Mouse (Mus musculus) intestine, embryonic 16.5 days (tissue): ENCODE results near the gene Narf. TPM values are rescaled to one million over a fixed set of nuclear protein-coding genes. Genes with fewer than 3 reads are reported as not detected.

Source experiments
- ATAC-seq: fragments of 200-750 bp; cut with Nextera tagmentation; 2 replicates; pipeline ENCODE4 v1.8.0; 2017; ENCODE audit warnings: moderate TSS enrichment, moderate library complexity
- H3K27ac ChIP-seq: fragments of 300-500 bp; sonication (generic); 2 replicates; pipeline ENCODE4 v1.5.1; 2014; ENCODE audit warnings: mild to moderate bottlenecking, low read length
- H3K27me3 ChIP-seq: fragments of 300-500 bp; sonication (generic); replicated peaks from 2 replicates; pipeline ENCODE4 v1.6.1; 2014; ENCODE audit warnings: low read length, control low read depth, mixed read lengths; ENCODE audit not compliant: control insufficient read depth, insufficient read depth
- H3K36me3 ChIP-seq: fragments of 300-500 bp; sonication (generic); 2 replicates; pipeline ENCODE4 v1.6.1; 2014; ENCODE audit warnings: low read length, control low read depth; ENCODE audit not compliant: control insufficient read depth, insufficient read depth
- H3K4me1 ChIP-seq: fragments of 300-500 bp; sonication (generic); 2 replicates; pipeline ENCODE4 v1.6.1; 2014; ENCODE audit warnings: low read length, control low read depth, mixed read lengths; ENCODE audit not compliant: control insufficient read depth, insufficient read depth
- H3K4me2 ChIP-seq: fragments of 300-500 bp; sonication (generic); 2 replicates; pipeline ENCODE4 v1.6.1; 2014; ENCODE audit warnings: low read depth, low read length, control low read depth
- H3K4me3 ChIP-seq: fragments of 300-500 bp; sonication (generic); 2 replicates; pipeline ENCODE4 v1.5.1; 2014; ENCODE audit warnings: mild to moderate bottlenecking, low read length
- H3K9ac ChIP-seq: fragments of 300-500 bp; sonication (generic); 2 replicates; pipeline ENCODE4 v1.6.1; 2014; ENCODE audit warnings: low read depth, low read length
- H3K9me3 ChIP-seq: fragments of 300-500 bp; sonication (generic); 2 replicates; pipeline ENCODE4 v1.6.1; 2016; ENCODE audit warnings: low read length, control low read depth; ENCODE audit not compliant: control insufficient read depth
- WGBS: fragments of 180-500 bp; shearing (Covaris S2); extraction: QIAGEN DNeasy Blood & Tissue Kit; methylation state at CpG from one replicate; pipeline ENCODE4 v1.1.7; 2014; 5-methylcytosine and 5-hydroxymethylcytosine counted together
- polyA plus RNA-seq: library from polyadenylated mRNA; unstranded; fragments of >200 nt; fragmentation: Nextera tagmentation; extraction: Ambion mirVana; gene quantifications from 2 replicates; pipeline ENCODE4 v1.2.1, GENCODE M21; 2015

The Narf gene
- 52.2 and 52.6 TPM in 2 replicates for polyA plus RNA-seq

DNA sequence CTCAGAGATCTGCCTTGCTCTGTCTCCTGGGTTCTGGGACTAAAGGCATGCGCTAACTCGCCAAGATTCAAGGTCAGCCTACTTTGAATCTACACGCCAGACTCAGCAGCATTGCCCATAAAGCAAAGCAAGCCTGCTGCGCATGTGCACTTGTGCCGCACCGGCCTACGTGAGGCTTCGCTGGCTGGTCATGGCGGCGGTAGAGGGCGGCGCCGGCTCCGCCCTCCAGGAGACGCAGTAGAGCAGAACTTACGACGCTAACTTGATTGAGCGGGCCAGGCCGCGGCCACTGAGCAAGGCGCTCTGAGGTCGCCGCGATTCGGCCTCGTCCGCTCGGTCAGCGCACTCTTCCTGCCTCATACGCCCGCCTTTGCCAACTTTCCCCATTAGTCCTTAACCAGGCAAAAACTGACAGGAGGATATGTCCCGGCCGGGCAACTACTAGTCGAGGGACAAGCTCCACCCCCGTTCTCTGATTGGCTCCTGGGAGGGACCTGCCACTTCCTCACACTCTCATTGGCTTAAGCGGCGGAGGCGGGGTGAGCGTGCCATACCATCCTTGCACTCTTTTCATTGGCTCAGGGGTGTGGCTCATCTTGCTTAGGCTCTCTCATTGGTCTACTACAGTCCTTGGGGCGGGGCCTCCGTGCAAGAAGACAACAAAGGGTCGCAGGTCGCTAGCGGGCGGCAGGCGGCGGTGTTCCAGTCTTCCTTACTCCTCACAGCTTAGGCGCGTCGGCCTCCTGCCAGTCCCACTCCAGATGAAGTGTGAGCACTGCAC, at the start of gene Narf:
Gene Narf (plus strand): TSS at position 690 of the 781 bp plus-strand sequence.
- ATAC-seq, result peak; percentile 98
- H3K9ac ChIP-seq, result peak within 1 kb of the TSS; percentile 90
- H3K4me1 ChIP-seq, result peaks cover 13% of the 10 kb centered on the region
- H3K4me3 ChIP-seq, result peak within 1 kb of the TSS; percentile 81
- no peaks in the 10 kb centered on the region for H3K36me3 ChIP-seq
- H3K9me3 ChIP-seq, result no peaks in the 10 kb centered on the region
- H3K4me2 ChIP-seq, result peak within 1 kb of the TSS; percentile 61
- peak within 1 kb of the TSS; percentile 100 for H3K27ac ChIP-seq
- H3K27me3 ChIP-seq, result no peaks in the 10 kb centered on the region
- WGBS, result under 1% methylated on average over 50 of the region's 50 CpGs

DNA sequence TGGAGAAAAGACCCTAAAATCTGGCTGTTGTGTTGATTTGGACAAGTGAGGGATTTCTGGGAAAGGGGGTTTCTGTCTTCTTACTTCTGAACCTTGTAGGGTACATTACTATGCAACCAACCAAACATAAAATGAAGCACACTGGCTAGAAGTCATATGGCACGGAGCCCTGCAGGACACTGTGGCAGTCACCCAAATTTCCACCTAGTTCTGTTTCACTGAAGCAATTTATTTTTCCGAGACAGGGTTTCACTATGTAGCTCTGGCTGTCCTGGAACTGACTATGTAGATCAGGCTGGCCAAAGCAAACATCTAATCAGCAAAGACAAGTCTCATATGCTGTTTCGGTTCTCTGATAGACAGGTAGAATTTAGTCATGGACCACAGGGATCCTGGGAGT, 47.4 kb upstream of the Narf start:
- no peak overlapping the region for H3K4me3 ChIP-seq
- no peak for ATAC-seq
- no peak overlapping the region for H3K4me2 ChIP-seq
- no peaks in the 10 kb centered on the region for H3K36me3 ChIP-seq
- no peak overlapping the region for H3K27ac ChIP-seq
- no peak overlapping the region for H3K9ac ChIP-seq
- 87% methylated on average over 3 of the region's 3 CpGs for WGBS
- H3K27me3 ChIP-seq, result no peaks in the 10 kb centered on the region
- H3K4me1 ChIP-seq, result no peaks in the 10 kb centered on the region
- no peaks in the 10 kb centered on the region for H3K9me3 ChIP-seq

DNA sequence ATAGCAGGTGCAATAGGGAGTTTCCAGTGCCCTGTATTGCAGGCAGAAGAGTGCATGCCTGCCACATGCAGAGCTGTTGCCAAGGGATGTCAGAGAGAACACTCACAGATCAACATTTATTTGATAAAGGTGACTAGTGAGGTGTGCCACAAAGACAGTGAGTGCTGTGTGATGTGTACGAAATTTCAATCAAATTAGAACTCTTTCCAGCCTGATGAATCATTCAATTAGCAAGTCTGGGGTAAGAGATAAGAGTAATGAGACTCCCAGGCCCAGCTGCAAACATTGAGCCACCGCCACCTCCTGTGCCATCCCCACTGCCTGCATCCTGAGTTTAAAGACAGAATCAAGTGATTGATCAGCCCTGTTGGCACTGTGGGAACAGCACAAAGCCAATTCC, 44.3 kb upstream of the Narf start:
- 62% methylated on average over 2 of the region's 2 CpGs for WGBS
- no peaks in the 10 kb centered on the region for H3K4me1 ChIP-seq
- no peak overlapping the region for H3K9ac ChIP-seq
- no peak overlapping the region for H3K4me2 ChIP-seq
- no peaks in the 10 kb centered on the region for H3K27me3 ChIP-seq
- no peak overlapping the region for H3K4me3 ChIP-seq
- ATAC-seq, result no peak
- H3K9me3 ChIP-seq, result no peaks in the 10 kb centered on the region
- no peak overlapping the region for H3K27ac ChIP-seq
- H3K36me3 ChIP-seq, result no peaks in the 10 kb centered on the region

DNA sequence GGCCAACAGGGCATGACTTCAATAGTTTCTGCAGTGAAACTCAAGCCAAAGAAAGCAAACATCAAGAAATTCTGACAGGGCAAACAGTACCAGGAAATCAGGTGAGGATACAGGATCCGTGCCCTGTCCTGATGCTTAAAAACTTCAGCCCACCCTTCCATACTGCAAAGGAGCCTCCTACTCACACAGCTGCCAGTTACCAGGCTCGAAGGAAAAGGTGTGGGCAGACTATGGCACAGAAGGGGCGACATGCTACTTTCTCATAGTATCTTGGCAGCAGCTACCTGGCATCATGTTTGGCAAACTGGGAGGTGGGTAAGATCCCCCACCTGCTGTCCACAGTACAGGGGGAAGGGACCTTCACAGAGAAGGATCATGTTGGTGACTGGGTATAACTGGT, 43.6 kb upstream of the Narf start:
- no peak for ATAC-seq
- no peak overlapping the region for H3K4me2 ChIP-seq
- H3K27ac ChIP-seq, result no peak overlapping the region
- WGBS, result 84% methylated on average over 3 of the region's 3 CpGs
- H3K9me3 ChIP-seq, result no peaks in the 10 kb centered on the region
- no peaks in the 10 kb centered on the region for H3K36me3 ChIP-seq
- H3K27me3 ChIP-seq, result no peaks in the 10 kb centered on the region
- H3K9ac ChIP-seq, result no peak overlapping the region
- no peaks in the 10 kb centered on the region for H3K4me1 ChIP-seq
- no peak overlapping the region for H3K4me3 ChIP-seq

DNA sequence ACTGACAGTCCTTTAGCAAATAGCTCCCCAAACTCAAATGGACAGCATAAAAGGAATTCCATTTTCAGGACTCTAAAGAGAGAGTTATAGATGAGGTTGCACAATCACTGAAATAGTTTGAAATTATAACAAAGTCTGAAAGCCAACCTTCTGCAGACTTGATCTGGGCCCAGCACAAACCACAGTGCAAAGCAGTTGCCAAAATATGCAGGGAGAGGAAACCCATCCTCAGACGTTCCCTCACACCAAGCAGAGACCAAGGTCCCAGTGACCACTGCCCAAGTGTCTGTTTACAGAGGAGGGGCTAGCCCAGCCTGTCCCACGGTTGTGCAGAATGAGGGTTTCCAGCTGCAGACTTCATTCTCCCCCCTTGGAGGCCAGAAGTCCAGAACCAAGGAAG, 38.4 kb upstream of the Narf start:
- H3K9me3 ChIP-seq, result no peaks in the 10 kb centered on the region
- H3K4me2 ChIP-seq, result no peak overlapping the region
- H3K36me3 ChIP-seq, result no peaks in the 10 kb centered on the region
- H3K27ac ChIP-seq, result no peak overlapping the region
- 33% methylated on average over 2 of the region's 2 CpGs for WGBS
- H3K4me1 ChIP-seq, result peaks cover 7% of the 10 kb centered on the region; the same call in 1 of the 2 replicates
- no peak overlapping the region for H3K4me3 ChIP-seq
- no peak for ATAC-seq
- H3K27me3 ChIP-seq, result no peaks in the 10 kb centered on the region
- H3K9ac ChIP-seq, result no peak overlapping the region

DNA sequence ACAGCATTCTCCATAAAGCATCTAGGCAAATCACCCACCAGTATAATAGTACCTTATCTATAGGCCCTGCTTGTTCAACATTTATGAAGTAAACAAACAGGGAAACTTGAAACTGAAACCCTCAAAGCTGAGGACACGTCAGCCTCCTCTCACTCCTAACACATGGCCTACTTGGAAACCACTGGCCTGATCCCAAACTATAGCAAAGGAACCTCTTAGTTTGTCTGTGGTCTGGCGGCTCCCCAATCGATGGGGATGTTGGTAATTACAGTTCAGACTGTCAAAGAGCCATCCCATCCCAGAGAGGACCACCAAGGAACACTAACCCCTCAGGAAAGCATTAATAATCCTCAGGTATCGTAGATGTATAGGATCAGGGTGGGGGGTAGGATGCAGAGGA, 37.2 kb upstream of the Narf start:
- H3K9ac ChIP-seq, result no peak overlapping the region
- H3K4me1 ChIP-seq, result peaks cover 10% of the 10 kb centered on the region; the same call in 1 of the 2 replicates
- no peak overlapping the region for H3K27ac ChIP-seq
- no peaks in the 10 kb centered on the region for H3K27me3 ChIP-seq
- H3K4me2 ChIP-seq, result no peak overlapping the region
- no peak for ATAC-seq
- WGBS, result 73% methylated on average over 4 of the region's 4 CpGs
- H3K36me3 ChIP-seq, result no peaks in the 10 kb centered on the region
- no peaks in the 10 kb centered on the region for H3K9me3 ChIP-seq
- H3K4me3 ChIP-seq, result no peak overlapping the region

DNA sequence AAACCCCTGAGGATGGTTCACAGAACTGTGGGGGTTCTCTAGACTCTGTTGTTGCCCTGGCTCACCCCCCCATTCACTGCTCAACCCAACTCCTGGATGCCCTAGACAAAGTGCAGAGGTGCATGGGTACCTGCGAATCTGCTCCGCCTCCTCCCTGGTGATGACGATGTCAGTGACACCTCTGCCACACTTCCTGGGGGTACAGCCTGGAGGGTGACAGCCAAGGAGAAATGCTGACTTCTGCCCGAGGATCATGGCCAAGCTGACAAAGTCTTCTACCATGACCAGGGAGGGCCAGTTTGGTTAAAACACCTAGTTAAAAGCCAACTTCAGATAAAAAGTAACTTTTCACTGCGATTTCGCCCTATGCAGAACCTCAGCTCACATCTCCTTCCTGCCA, 36.3 kb upstream of the Narf start:
- no peaks in the 10 kb centered on the region for H3K27me3 ChIP-seq
- H3K4me3 ChIP-seq, result no peak overlapping the region
- 93% methylated on average over 6 of the region's 6 CpGs for WGBS
- H3K27ac ChIP-seq, result no peak overlapping the region
- no peaks in the 10 kb centered on the region for H3K36me3 ChIP-seq
- H3K4me1 ChIP-seq, result peaks cover 10% of the 10 kb centered on the region; the same call in 1 of the 2 replicates
- no peak overlapping the region for H3K9ac ChIP-seq
- no peaks in the 10 kb centered on the region for H3K9me3 ChIP-seq
- H3K4me2 ChIP-seq, result no peak overlapping the region
- no peak for ATAC-seq

DNA sequence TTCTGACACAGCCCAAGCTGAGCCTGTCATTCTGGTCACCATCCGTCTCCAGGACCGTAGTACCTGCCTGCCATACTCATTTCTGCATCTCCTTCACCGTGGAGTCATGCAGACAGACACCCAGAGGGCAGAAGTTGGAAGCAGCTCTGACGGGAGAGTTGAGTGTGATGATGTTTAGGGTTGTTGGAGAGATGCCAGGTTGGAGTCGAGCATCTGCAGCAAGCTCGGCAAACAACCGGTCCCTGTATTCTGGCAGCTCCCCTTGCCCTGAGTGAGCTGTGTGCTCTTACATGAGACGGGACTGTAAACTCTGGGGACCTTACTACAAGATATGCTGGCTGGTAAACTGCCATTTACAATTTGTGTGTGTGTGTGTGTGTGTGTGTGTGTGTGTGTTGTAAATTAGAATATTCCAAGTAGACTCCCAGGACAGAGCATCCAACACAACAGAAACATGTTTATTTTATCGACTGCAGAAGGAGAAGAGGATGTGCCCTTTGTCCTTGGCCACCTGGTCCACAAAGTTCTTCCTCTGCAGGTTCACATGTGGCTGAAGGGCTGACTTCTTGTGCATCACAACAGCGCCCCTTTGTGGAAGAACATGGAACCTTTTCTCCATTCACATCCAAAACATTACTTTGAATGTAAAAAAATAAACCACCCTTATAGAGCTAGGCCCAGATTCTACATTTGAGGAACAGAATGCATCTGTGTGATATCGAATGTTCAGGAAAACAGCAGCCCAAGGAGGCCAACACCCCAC, 35.4 kb upstream of the Narf start:
- no peak overlapping the region for H3K4me3 ChIP-seq
- H3K36me3 ChIP-seq, result no peaks in the 10 kb centered on the region
- ATAC-seq, result no peak
- no peaks in the 10 kb centered on the region for H3K27me3 ChIP-seq
- peaks cover 10% of the 10 kb centered on the region; the same call in 1 of the 2 replicates for H3K4me1 ChIP-seq
- H3K9me3 ChIP-seq, result no peaks in the 10 kb centered on the region
- no peak overlapping the region for H3K27ac ChIP-seq
- no peak overlapping the region for H3K9ac ChIP-seq
- WGBS, result 40% methylated on average over 11 of the region's 11 CpGs
- H3K4me2 ChIP-seq, result no peak overlapping the region

DNA sequence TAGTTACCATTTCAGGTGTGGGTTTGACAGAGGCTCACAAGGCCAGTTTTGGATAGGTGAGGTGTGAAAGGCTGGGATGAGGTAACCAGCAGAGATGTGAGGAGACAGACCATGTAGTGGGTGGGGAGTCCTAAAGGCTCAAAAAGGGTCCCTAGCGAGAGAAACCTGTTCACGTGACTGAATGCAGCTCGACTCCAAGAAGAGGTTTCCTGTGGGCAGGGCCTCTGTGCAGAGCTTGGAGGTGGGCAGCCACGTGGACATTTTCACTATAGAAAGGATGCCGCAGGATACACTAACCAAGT, 33.2 kb upstream of the Narf start:
- no peaks in the 10 kb centered on the region for H3K9me3 ChIP-seq
- H3K36me3 ChIP-seq, result no peaks in the 10 kb centered on the region
- WGBS, result under 1% methylated on average over 5 of the region's 5 CpGs
- no peak for ATAC-seq
- H3K4me1 ChIP-seq, result peaks cover 10% of the 10 kb centered on the region; the same call in 1 of the 2 replicates
- H3K4me3 ChIP-seq, result peak overlapping the region; percentile 81
- H3K27me3 ChIP-seq, result no peaks in the 10 kb centered on the region
- peak overlapping the region; percentile 64 for H3K4me2 ChIP-seq
- H3K27ac ChIP-seq, result no peak overlapping the region
- H3K9ac ChIP-seq, result peak overlapping the region; percentile 85
